Mouse (Mus musculus) adipose tissue, adult 10 weeks (tissue): ENCODE measurements around the gene Olfr713. TPM values are rescaled to one million over a fixed set of nuclear protein-coding genes. Genes with fewer than 3 reads are reported as not detected.

ENCODE experiments used
- polyA plus RNA-seq: library from polyadenylated mRNA; stranded (reverse); fragments of 350-450 nt; fragmentation: Illumina TruSeq; extraction: RNeasy Lipid Tissue Mini Kit (QIAGEN cat#74804); gene quantifications from one replicate; pipeline ENCODE4 v1.2.3, GENCODE M21; 2014; ENCODE audit warnings: low read depth, low replicate concordance

Olfr713 gene
- not detected for polyA plus RNA-seq

DNA sequence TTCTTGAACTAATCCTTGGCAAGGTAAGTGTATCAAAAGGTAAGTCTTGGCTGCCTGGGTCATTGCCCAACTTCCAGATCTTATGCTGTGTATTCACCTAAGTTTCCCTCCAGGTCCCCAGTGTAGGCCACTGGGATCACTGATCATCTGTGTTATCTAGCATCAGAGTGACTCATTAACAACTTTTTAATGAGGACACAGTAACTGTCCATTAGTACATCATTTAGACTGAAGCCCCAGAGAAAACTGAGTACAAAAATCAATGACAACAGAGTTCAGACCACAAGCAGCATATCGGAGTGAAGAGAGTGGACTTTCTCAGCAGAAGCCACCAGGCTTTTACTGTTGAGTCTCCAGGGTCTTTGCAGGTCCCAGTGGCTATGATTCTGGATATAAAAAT is at the start of gene Olfr713:
Gene Olfr713, plus strand, starts transcription at position 301 of the 400 bp plus-strand sequence.

GRCm38 (mm10) chr7:107005972-107006371 is 25.0 kb upstream of the Olfr713 start, which contains the start of gene Olfr2:
Gene Olfr2 (minus strand): TSS chr7:107006072.

GRCm38 (mm10) chr7:107070681-107071080 is 39.7 kb downstream of the Olfr713 start, which contains the start of gene Olfr714:
Gene Olfr714 (plus strand): TSS chr7:107070981.

Other genes starting within 250 kb of the Olfr713 start
- gene Olfr699, start 238.0 kb upstream of the Olfr713 start, polyA plus RNA-seq: not detected
- not detected for gene Olfr700, start 222.3 kb upstream of the Olfr713 start, polyA plus RNA-seq
- 0.55 TPM for gene Olfr701, start 217.0 kb upstream of the Olfr713 start, polyA plus RNA-seq
- gene Olfr702, start 197.3 kb upstream of the Olfr713 start, polyA plus RNA-seq: not detected
- gene Olfr703, start 187.8 kb upstream of the Olfr713 start, polyA plus RNA-seq: not detected
- not detected for gene Olfr704, start 168.0 kb upstream of the Olfr713 start, polyA plus RNA-seq
- not detected for gene Olfr705, start 154.3 kb upstream of the Olfr713 start, polyA plus RNA-seq
- not detected for gene Olfr706, start 143.0 kb upstream of the Olfr713 start, polyA plus RNA-seq
- gene Olfr707, start 129.9 kb upstream of the Olfr713 start, polyA plus RNA-seq: not detected
- not detected for gene Olfr1532-ps1, start 123.2 kb upstream of the Olfr713 start, polyA plus RNA-seq
- gene Olfr709-ps1, start 99.0 kb upstream of the Olfr713 start, polyA plus RNA-seq: not detected
- gene Olfr710, start 82.9 kb upstream of the Olfr713 start, polyA plus RNA-seq: not detected
- gene Olfr6, start 67.2 kb upstream of the Olfr713 start, polyA plus RNA-seq: not detected
- not detected for gene Olfr711, start 55.7 kb upstream of the Olfr713 start, polyA plus RNA-seq
- not detected for gene Olfr2, start 25.1 kb upstream of the Olfr713 start, polyA plus RNA-seq
- gene Olfr714, start 39.8 kb downstream of the Olfr713 start, polyA plus RNA-seq: not detected
- not detected for gene Olfr17, start 62.0 kb downstream of the Olfr713 start, polyA plus RNA-seq
- gene Olfr715b, start 79.2 kb downstream of the Olfr713 start, polyA plus RNA-seq: not detected
- not detected for gene Olfr715, start 99.9 kb downstream of the Olfr713 start, polyA plus RNA-seq
- gene Olfr716, start 107.2 kb downstream of the Olfr713 start, polyA plus RNA-seq: not detected
- gene Nlrp14, start 135.8 kb downstream of the Olfr713 start, polyA plus RNA-seq: 5.4 TPM
- 0.56 TPM for gene Rbmxl2, start 178.3 kb downstream of the Olfr713 start, polyA plus RNA-seq